Mouse (Mus musculus): Measurements from ENCODE around the gene Olfr1512. TPM values are rescaled to one million over a fixed set of nuclear protein-coding genes. Genes with fewer than 3 reads are reported as not detected.

The Olfr1512 gene
- total RNA-seq, 2 experiments from 2014 or later = not detected

Other genes with a start within 250 kb of the Olfr1512 start
- gene Supt16, start 181.8 kb downstream of the Olfr1512 start, total RNA-seq (2015) = 90.6 and 92.7 TPM in 2 replicates
- gene Supt16, start 181.8 kb downstream of the Olfr1512 start, total RNA-seq (2017) = 219 and 256 TPM in 2 replicates
- 78.7 and 79.5 TPM in 2 replicates for gene Chd8, start 121.4 kb downstream of the Olfr1512 start, total RNA-seq (2015)
- gene Chd8, start 121.4 kb downstream of the Olfr1512 start, total RNA-seq (2017) = 43.7 and 57.7 TPM in 2 replicates
- 34.0 and 35.8 TPM in 2 replicates for gene Tox4, start 100.0 kb downstream of the Olfr1512 start, total RNA-seq (2015)
- gene Tox4, start 100.0 kb downstream of the Olfr1512 start, total RNA-seq (2017) = 41.2 and 43.0 TPM in 2 replicates
- gene Rab2b, start 99.6 kb downstream of the Olfr1512 start, total RNA-seq (2015) = 6.5 and 8.1 TPM in 2 replicates
- 3.7 and 5.0 TPM in 2 replicates for gene Rab2b, start 99.6 kb downstream of the Olfr1512 start, total RNA-seq (2017)
- gene Mettl3, start 74.0 kb downstream of the Olfr1512 start, total RNA-seq (2015) = 49.6 and 50.3 TPM in 2 replicates
- gene Mettl3, start 74.0 kb downstream of the Olfr1512 start, total RNA-seq (2017) = 40.3 and 40.8 TPM in 2 replicates
- gene Sall2, start 50.4 kb downstream of the Olfr1512 start, total RNA-seq (2015) = 0.07 and 0.62 TPM in 2 replicates
- gene Sall2, start 50.4 kb downstream of the Olfr1512 start, total RNA-seq (2017) = 0.42 and 0.88 TPM in 2 replicates
- gene Olfr1513, start 22.8 kb downstream of the Olfr1512 start, total RNA-seq (2015) = not detected in 2 replicates
- gene Olfr1513, start 22.8 kb downstream of the Olfr1512 start, total RNA-seq (2017) = not detected in 2 replicates
- not detected in 2 replicates for gene Olfr1511, start 18.2 kb upstream of the Olfr1512 start, total RNA-seq (2015)
- not detected in 2 replicates for gene Olfr1511, start 18.2 kb upstream of the Olfr1512 start, total RNA-seq (2017)
- not detected in 2 replicates for gene Olfr1510, start 35.2 kb upstream of the Olfr1512 start, total RNA-seq (2015)
- gene Olfr1510, start 35.2 kb upstream of the Olfr1512 start, total RNA-seq (2017) = not detected in 2 replicates
- gene Olfr1509, start 63.8 kb upstream of the Olfr1512 start, total RNA-seq (2015) = not detected in 2 replicates
- not detected in 2 replicates for gene Olfr1509, start 63.8 kb upstream of the Olfr1512 start, total RNA-seq (2017)
- not detected in 2 replicates for gene Olfr1508, start 88.3 kb upstream of the Olfr1512 start, total RNA-seq (2015)
- gene Olfr1508, start 88.3 kb upstream of the Olfr1512 start, total RNA-seq (2017) = not detected in 2 replicates
- gene Olfr1507, start 116.6 kb upstream of the Olfr1512 start, total RNA-seq (2015) = not detected in 2 replicates
- gene Olfr1507, start 116.6 kb upstream of the Olfr1512 start, total RNA-seq (2017) = not detected in 2 replicates